Mouse (Mus musculus) heart, adult 9 months (tissue): ENCODE data around the gene Cecr2.
"Not testable (repeated sequence)": the region's sequence is repeated elsewhere in the genome, so short reads cannot be mapped to it uniquely, and the experiment has no call there.

Source experiments
- DNase-seq, 2 experiments: peaks; one replicate each; pipeline ENCODE4 v3.0.0; 2022; ENCODE audit warnings: low spot score in 2 of 2

The Cecr2 gene

GRCm38 (mm10) chr6:120773149-120773628 is 107.0 kb downstream of the Cecr2 start, which contains the start of gene Slc25a18:
Gene Slc25a18, plus strand, starts transcription at chr6:120773578.
- no peak for DNase-seq

- no peak for DNase-seq
Measured at GRCm38 (mm10) chr6:120773763-120774162, 107.6 kb downstream of the Cecr2 start.

GRCm38 (mm10) chr6:120776286-120776685 is 110.1 kb downstream of the Cecr2 start:
- DNase-seq: no peak

DNA sequence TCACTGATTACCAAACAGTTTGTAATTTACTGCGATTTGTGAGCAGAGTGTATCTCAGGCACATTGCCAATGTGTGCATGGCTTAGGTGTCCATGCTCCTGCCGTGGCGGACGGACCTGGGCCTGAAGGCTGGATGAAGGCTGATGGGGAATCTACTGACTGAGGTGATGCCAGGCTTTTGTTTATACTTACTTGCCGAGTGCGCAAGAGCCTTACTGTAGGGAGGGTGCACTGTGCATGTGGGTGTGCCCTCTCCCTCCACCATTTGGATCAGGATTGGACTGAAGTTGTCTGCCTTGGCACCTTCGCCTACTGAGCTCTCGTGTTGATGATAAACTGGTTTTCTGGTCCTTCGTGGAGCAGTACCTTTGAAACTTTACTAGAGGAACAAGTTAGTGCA is 111.4 kb downstream of the Cecr2 start:
- no peak for DNase-seq

GRCm38 (mm10) chr6:120778226-120778625 is 112.1 kb downstream of the Cecr2 start:
- DNase-seq: no peak

DNA sequence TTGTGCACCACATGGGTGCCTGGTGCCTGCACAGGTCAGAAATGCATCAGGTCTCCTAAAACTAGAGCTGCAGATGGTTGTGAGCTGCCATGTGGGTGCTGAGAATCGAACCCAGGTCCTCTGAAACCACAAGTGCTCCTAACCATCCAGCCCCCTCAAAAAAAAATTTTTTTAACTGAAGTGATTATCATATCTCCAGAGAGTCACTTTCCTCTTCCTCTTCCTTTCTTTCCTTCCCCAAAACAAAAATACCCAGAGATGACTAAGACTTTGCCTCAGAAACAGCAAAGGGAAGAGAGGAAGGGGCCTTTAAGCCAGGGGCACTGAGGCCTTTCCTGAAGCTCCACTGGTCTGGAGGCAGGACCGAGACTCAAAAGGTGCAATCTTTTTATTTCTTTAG is 116.8 kb downstream of the Cecr2 start:
- DNase-seq: no peak

- no peak for DNase-seq
Measured at GRCm38 (mm10) chr6:120784351-120784750, 118.2 kb downstream of the Cecr2 start.

GRCm38 (mm10) chr6:120788068-120788607 is 122.0 kb downstream of the Cecr2 start:
- no peak for DNase-seq

GRCm38 (mm10) chr6:120788904-120789303 is 122.7 kb downstream of the Cecr2 start:
- DNase-seq: no peak

DNA sequence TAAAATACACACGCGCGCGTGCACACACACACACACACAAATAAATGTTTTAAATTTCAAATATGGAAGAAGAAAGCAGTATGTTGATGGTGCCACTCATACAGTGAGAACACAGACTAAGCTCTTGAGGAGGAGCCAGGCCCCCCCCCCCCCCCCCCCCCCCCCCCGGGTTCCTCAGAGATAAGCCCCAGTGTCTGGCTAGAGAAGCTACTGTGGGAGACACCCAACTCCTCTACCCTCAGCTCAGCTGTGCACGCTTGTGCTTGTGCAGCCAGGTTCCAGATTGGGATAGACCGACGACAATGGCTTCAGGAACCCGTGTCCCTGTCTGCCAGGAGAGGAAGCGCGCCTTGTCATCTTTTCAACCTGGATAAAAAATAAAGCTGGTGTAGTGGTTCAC is 124.0 kb downstream of the Cecr2 start:
- DNase-seq: no peak

DNA sequence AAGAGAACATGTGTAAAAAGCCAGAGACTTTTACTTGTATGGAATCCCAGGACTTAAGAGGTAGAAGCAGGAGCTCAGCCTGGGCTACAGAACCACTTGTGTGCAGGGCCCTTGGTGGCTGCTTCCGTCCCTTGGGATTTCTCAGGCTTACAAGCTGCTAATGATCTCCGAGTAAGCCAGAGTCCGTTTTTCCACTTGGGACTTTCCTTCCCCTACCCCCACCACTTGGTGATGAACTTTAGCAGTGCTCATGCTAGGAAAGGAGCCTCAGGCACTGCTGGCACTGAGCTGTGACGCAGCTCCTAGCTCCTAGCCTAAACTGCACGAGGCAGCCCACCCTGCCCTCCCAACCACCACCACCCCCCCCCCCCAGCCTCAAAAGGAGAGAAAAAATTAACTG is 124.5 kb downstream of the Cecr2 start:
- DNase-seq: no peak

- DNase-seq: no peak
Measured at GRCm38 (mm10) chr6:120792947-120793346, 126.8 kb downstream of the Cecr2 start.

DNA sequence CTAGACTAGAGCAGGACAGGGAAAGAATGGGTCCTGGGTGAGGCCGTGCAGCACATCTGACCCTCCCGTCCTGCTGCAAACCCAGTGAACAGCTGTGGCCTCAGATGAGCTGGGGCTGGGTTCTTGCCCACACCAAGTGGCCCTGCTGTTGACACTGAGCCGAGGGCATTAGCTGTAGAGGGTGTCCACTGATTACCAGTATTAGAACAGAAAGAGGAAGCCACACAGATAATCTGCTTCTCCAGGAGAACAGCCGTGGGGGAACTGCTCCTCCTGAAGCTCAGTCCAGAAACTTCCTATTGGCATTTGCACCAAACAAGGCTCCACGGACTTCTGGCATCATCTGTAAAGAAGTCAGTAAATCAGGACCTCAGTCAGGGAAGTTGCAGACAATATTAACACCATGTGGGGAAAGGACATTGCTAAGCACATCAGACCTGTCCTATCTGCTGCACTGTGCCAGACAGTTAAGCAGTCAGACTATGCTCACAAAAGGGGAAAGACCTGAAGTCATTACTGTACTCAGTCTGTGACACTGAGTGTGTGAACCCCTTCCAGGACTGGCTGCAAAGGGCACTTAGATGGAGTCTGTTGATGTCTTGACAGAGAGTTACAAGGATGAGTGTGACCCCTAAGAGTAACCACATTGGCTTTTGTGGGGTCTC is 129.4 kb downstream of the Cecr2 start:
- peak in 1 of 2 experiments; percentile 25 for DNase-seq

DNA sequence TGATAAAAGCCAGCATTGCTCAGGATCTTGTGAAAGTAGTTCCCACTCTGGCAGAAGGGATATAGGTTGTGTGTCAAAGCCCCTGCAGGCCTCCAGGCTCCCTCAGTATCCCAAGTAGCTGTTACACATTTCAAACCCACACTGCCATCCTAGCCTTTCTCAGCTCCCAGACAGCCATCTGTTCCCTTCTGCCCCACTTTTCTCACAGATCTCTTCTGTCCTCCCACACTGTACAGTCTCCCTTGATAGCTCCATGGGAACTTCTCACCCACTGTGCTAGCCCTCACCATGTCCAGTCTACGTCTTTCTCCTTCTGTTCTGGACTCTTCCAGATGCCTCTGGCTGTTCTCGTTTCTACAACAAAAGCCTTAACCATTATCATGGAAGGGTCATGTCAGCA is 129.9 kb downstream of the Cecr2 start:
- no peak for DNase-seq

DNA sequence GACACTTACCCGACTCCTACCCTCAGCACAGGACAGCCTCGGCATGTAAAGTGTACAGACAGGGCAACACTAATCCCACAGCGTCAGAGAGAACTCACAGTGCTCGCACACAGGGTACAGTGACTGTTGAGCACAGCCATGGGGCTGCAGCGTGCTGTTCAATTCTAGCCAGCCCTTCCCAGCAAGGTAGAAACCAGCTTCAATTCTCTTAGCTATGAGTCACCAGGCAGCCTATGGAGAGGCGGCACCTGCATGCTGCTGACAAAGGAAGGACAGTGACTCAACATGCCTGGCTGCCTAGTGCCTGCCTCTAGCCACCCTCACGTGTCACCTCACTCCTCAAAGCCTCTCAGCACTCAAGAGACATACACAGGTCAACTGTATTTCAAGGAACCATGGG is 131.8 kb downstream of the Cecr2 start:
- no peak for DNase-seq

- no peak for DNase-seq
Measured at GRCm38 (mm10) chr6:120798905-120799304, 132.7 kb downstream of the Cecr2 start.

DNA sequence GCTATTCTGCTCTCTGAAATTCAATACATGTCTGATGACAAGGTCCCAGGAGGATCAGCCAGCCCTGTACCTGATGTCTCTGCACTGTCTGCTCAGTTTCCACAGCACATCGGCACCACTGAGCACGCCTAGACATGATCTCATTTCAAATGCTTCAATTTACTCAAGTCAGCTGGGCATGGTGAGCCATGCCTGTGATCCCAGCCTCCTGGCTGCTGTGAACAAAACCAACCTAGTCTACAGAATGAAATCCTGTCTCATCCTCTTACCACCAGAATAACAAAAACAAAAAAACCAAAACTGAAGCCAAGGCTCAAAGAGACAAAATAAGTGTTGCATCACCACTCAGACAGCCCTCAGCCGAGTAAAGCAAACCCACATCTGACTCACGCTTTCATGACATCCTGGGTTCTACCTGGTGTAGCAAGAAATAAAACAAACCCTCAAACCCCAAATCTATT is 133.4 kb downstream of the Cecr2 start:
- no peak for DNase-seq

- DNase-seq: no peak
Measured at GRCm38 (mm10) chr6:120806999-120807737, 141.0 kb downstream of the Cecr2 start.

DNA sequence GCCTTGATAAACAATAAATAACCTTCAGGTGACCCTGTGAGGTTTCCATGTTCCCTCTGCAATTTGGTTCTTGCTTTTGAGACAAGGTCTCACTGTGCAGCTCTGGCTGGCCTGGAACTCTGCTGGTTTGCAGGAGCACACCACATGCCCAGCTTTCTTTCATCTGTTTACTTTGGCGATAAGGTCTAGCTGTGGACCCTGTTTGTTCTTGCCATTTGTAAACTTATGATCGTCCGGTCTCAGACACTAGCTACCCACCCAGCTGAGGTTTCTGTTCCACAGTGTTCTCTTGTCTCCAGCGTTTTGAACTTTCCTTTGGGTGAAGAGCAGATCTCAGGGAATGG is 141.5 kb downstream of the Cecr2 start:
- DNase-seq: no peak

- not testable (repeated sequence) for DNase-seq
Measured at GRCm38 (mm10) chr6:120811999-120812398, 145.8 kb downstream of the Cecr2 start.

- DNase-seq: no peak
Measured at GRCm38 (mm10) chr6:120819294-120819693, 153.1 kb downstream of the Cecr2 start.

- DNase-seq: no peak
Measured at GRCm38 (mm10) chr6:120820144-120820543, 154.0 kb downstream of the Cecr2 start.
